Mouse (Mus musculus) intestine, embryonic 16.5 days (tissue): ENCODE measurements at regions not wholly inside any gene's neighbourhood (a gene's known extent, or its start where the extent isn't known, plus 50 kb on each side); places are given as distances from the start of the nearest gene placed in this dataset.

ENCODE experiments used
- ATAC-seq: fragments of 200-750 bp; cut with Nextera tagmentation; 2 replicates; pipeline ENCODE4 v1.8.0; 2017; ENCODE audit warnings: moderate TSS enrichment, moderate library complexity
- H3K27ac ChIP-seq: fragments of 300-500 bp; sonication (generic); 2 replicates; pipeline ENCODE4 v1.5.1; 2014; ENCODE audit warnings: mild to moderate bottlenecking, low read length
- H3K27me3 ChIP-seq: fragments of 300-500 bp; sonication (generic); replicated peaks from 2 replicates; pipeline ENCODE4 v1.6.1; 2014; ENCODE audit warnings: low read length, control low read depth, mixed read lengths; ENCODE audit not compliant: control insufficient read depth, insufficient read depth
- H3K36me3 ChIP-seq: fragments of 300-500 bp; sonication (generic); 2 replicates; pipeline ENCODE4 v1.6.1; 2014; ENCODE audit warnings: low read length, control low read depth; ENCODE audit not compliant: control insufficient read depth, insufficient read depth
- H3K4me1 ChIP-seq: fragments of 300-500 bp; sonication (generic); 2 replicates; pipeline ENCODE4 v1.6.1; 2014; ENCODE audit warnings: low read length, control low read depth, mixed read lengths; ENCODE audit not compliant: control insufficient read depth, insufficient read depth
- H3K4me2 ChIP-seq: fragments of 300-500 bp; sonication (generic); 2 replicates; pipeline ENCODE4 v1.6.1; 2014; ENCODE audit warnings: low read depth, low read length, control low read depth
- H3K4me3 ChIP-seq: fragments of 300-500 bp; sonication (generic); 2 replicates; pipeline ENCODE4 v1.5.1; 2014; ENCODE audit warnings: mild to moderate bottlenecking, low read length
- H3K9ac ChIP-seq: fragments of 300-500 bp; sonication (generic); 2 replicates; pipeline ENCODE4 v1.6.1; 2014; ENCODE audit warnings: low read depth, low read length
- H3K9me3 ChIP-seq: fragments of 300-500 bp; sonication (generic); 2 replicates; pipeline ENCODE4 v1.6.1; 2016; ENCODE audit warnings: low read length, control low read depth; ENCODE audit not compliant: control insufficient read depth
- WGBS: fragments of 180-500 bp; shearing (Covaris S2); extraction: QIAGEN DNeasy Blood & Tissue Kit; methylation state at CpG from one replicate; pipeline ENCODE4 v1.1.7; 2014; 5-methylcytosine and 5-hydroxymethylcytosine counted together

DNA sequence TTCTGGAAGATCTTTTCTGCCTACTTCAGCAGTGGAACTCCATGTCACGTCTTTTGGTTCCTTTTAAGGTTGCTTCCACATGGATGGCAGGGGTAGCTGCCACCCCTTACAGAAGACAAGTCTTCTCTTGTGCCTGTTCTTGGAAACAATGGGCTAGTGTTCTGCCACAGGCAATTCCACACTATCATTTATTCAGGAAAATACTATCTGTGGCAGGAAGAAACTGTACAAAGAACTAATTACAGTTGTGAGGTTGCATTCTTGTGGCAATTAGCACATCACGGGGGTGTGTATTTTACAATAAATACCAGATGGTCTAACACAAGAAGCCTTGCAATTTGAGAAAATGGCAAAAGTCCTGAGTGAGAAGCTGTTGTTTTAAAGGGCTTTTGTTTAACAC lies 489.8 kb downstream of the Ccdc50 start:
- WGBS, result 55% methylated on average over 2 of the region's 2 CpGs
- H3K36me3 ChIP-seq, result no peaks in the 10 kb centered on the region
- no peak overlapping the region for H3K9ac ChIP-seq
- H3K4me1 ChIP-seq, result no peaks in the 10 kb centered on the region
- H3K9me3 ChIP-seq, result no peaks in the 10 kb centered on the region
- H3K27me3 ChIP-seq, result no peaks in the 10 kb centered on the region
- H3K27ac ChIP-seq, result no peak overlapping the region
- no peak for ATAC-seq
- no peak overlapping the region for H3K4me3 ChIP-seq
- no peak overlapping the region for H3K4me2 ChIP-seq

DNA sequence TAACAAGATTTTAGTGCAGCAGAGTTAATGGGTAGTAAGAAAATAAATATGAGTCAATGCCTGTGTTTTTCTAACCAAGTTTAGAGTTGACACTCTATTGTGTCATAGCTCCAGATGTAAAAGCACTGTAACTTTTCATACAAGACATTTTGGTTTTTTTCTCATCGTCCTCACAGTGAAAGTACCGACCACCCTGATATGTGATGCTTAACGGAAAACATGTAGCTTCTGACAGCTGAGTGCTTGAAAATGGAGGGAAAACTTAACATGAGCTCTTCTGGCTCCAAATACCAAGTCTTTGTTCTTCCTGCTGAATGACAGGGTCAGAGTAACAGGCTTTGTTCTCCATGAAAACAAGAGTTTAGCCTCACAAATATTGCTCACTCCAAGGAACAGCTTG lies 490.3 kb downstream of the Ccdc50 start:
- 56% methylated on average over 3 of the region's 3 CpGs for WGBS
- Histone ChIP-seq H3K4me3 (no peak overlapping the region), H3K27me3 (no peaks in the 10 kb centered on the region), H3K9ac (no peak overlapping the region), H3K36me3 (no peaks in the 10 kb centered on the region), H3K9me3 (no peaks in the 10 kb centered on the region), H3K4me2 (no peak overlapping the region), H3K4me1 (no peaks in the 10 kb centered on the region), H3K27ac (no peak overlapping the region)
- no peak for ATAC-seq

DNA sequence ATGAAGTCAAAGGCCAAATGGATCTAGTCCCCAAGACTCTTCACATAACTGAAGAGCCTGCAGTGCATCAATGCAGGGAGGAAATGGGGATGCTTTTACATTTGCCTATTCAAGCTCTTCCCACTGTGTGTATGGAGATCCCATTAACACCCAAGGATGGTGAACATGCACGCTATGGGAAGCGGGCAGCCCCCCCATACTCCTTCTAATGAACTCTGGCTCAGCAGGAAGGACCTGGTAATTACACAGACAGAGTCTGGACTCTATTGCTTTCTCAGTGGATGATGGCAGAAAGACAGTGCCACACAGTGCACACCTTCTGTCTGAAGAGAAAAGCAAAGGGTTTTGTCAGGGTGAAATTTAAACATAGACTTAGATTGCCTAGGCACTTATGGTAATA lies 495.7 kb downstream of the Ccdc50 start:
- H3K9ac ChIP-seq, result no peak overlapping the region
- 52% methylated on average over 2 of the region's 2 CpGs for WGBS
- ATAC-seq, result no peak
- no peaks in the 10 kb centered on the region for H3K27me3 ChIP-seq
- no peaks in the 10 kb centered on the region for H3K4me1 ChIP-seq
- H3K36me3 ChIP-seq, result no peaks in the 10 kb centered on the region
- H3K9me3 ChIP-seq, result no peaks in the 10 kb centered on the region
- H3K27ac ChIP-seq, result no peak overlapping the region
- no peak overlapping the region for H3K4me2 ChIP-seq
- no peak overlapping the region for H3K4me3 ChIP-seq

DNA sequence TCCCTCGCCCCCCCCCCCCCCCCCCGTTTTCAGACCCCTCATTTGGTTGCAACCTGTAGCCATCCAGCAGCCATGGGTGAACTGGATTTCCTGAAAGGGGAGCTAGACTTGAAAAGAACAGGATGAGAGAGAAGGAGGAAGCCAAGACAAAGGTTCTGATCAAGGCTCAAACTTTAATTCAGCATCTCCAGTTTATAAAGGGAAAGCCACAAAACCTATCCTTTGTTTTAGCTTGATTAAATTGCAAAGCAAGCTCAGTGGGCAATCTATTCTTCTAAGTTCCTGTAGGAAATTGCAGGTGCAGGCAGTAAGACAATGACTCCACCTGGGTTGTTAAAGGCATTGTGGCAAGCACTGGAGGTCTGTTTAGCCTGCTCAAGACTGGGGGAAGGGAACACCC lies 517.4 kb downstream of the Ccdc50 start:
- WGBS, result 8% methylated on average over 2 of the region's 2 CpGs
- ATAC-seq, result no peak
- Histone ChIP-seq H3K4me2 (no peak overlapping the region), H3K27me3 (no peaks in the 10 kb centered on the region), H3K4me1 (no peaks in the 10 kb centered on the region), H3K36me3 (no peaks in the 10 kb centered on the region), H3K9ac (no peak overlapping the region), H3K27ac (no peak overlapping the region), H3K4me3 (no peak overlapping the region), H3K9me3 (no peaks in the 10 kb centered on the region)

DNA sequence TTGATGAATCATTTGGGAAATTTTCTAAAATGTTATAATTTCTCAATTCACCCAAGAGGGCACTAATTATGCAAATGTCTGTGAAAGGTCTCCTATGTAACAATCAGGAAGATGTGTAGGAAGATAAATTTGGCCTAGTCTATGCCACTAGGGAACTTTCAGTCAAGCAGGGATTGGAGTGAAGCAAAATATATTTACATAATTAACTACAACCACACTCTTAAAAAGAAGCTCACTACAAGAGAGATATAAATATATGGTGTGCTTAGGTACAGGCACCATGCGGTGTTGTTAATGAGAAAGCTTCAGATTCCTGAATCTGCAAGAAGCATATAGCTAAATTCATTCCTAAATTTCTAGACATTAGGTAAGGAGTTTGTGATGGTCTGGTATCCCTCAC lies 526.8 kb downstream of the Ccdc50 start:
- WGBS, result 88% methylated on average over 1 of the region's 1 CpGs
- H3K9ac ChIP-seq, result no peak overlapping the region
- H3K4me3 ChIP-seq, result no peak overlapping the region
- H3K4me1 ChIP-seq, result no peaks in the 10 kb centered on the region
- H3K9me3 ChIP-seq, result no peaks in the 10 kb centered on the region
- no peak overlapping the region for H3K4me2 ChIP-seq
- no peaks in the 10 kb centered on the region for H3K27me3 ChIP-seq
- no peak overlapping the region for H3K27ac ChIP-seq
- no peak for ATAC-seq
- H3K36me3 ChIP-seq, result no peaks in the 10 kb centered on the region

DNA sequence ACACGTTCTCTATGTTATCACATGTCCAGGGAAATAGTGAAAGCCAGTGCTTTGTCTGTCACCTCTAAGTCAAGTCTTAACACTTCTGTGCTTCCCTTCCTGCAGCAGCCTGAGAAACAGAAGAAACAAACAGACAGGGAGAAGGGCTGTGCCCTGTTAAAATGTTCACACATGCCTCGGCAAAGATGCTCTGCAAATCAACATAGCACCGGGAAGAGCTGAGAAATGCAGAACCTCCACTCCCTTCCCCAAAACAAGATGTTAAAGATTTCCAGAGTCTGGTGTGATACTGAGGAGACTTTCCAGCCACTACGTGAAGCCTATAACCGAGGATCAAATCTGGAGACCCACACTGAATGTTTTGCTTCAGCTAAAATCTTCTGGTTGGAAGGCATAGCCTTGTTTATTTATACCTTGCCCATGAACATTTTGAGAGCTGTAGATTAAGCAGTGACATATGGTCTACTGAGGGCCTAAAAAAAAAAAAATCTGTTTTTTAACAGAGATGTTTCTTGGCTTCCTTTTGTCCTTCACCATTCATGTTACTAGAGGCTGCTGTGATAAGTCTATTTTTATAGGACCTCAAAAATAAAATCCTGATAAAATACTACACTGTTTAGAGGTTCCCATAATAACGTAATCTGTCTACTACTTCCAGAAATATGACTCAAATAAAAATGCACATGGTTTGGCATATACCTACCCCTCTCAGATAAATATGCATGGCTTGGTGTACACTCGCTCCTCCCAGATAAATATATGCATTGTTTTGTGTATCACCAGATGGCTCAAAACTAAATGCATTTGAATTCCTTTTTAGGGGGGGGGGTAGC lies 537.1 kb downstream of the Ccdc50 start:
- no peak for ATAC-seq
- Histone ChIP-seq H3K9me3 (no peaks in the 10 kb centered on the region), H3K4me1 (no peaks in the 10 kb centered on the region), H3K27ac (no peak overlapping the region), H3K4me3 (no peak overlapping the region), H3K9ac (no peak overlapping the region), H3K4me2 (no peak overlapping the region), H3K36me3 (no peaks in the 10 kb centered on the region), H3K27me3 (no peaks in the 10 kb centered on the region)
- 36% methylated on average over 7 of the region's 7 CpGs for WGBS

DNA sequence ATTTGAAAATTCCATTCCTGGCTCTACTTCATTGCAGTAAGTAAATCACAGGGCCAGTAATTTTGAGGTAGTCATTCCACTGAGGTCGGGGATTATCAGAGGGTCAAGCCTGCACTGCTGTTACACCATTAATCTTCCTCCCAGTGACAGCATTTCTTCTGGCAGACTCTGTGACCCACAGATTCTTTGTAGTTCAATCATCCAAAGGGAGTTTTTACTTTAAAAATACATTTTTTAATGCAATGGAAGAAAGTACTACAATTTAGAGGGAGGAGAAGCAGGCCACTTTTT lies 537.6 kb downstream of the Ccdc50 start:
- H3K27me3 ChIP-seq, result no peaks in the 10 kb centered on the region
- no peak overlapping the region for H3K4me3 ChIP-seq
- H3K27ac ChIP-seq, result no peak overlapping the region
- no peak overlapping the region for H3K9ac ChIP-seq
- no peaks in the 10 kb centered on the region for H3K36me3 ChIP-seq
- ATAC-seq, result no peak
- no peaks in the 10 kb centered on the region for H3K4me1 ChIP-seq
- no peak overlapping the region for H3K4me2 ChIP-seq
- H3K9me3 ChIP-seq, result no peaks in the 10 kb centered on the region
- WGBS, result 6% methylated on average over 1 of the region's 1 CpGs

DNA sequence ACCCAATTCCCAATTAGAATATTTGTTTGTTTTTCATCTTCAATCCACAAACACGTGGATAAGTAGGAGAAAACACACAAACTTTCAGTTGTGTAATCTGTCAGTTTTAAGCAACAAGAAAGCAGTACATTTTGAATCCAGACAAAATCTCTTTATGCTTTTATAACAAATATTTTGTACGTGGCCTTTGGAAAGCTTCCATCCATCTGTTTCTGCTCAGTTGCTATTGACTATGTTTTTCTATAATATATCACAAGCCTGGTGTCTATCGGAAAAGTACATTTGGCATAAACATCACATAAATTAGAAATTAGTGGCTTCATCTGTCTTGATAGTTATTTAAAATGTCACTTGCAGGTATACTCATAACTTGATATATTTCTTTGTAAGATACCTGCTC lies 560.6 kb downstream of the Ccdc50 start:
- Histone ChIP-seq H3K9ac (no peak overlapping the region), H3K27ac (no peak overlapping the region), H3K9me3 (no peaks in the 10 kb centered on the region), H3K36me3 (no peaks in the 10 kb centered on the region), H3K4me2 (no peak overlapping the region), H3K4me1 (no peaks in the 10 kb centered on the region), H3K27me3 (no peaks in the 10 kb centered on the region), H3K4me3 (no peak overlapping the region)
- 58% methylated on average over 3 of the region's 3 CpGs for WGBS
- no peak for ATAC-seq

DNA sequence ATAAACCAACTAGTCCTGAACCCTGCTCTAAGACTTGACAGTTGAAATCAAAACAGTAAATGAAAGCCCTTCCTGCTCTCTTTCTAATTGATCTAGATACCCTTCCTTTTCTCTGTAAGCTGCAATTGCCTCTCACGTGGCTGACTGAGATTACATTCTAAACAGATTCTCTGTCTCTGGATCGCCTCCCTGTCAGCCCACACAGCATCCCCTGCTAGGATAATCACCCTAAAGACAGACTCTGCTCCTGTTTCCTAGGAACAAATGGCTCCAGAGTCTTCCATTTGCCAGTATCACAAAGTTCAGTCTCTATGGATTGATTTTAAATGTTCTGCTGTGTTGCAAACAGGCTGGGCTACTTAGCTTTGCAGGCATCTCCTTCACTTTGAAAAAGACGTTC lies 561.1 kb downstream of the Ccdc50 start:
- Histone ChIP-seq H3K4me3 (no peak overlapping the region), H3K4me2 (no peak overlapping the region), H3K27ac (no peak overlapping the region), H3K4me1 (no peaks in the 10 kb centered on the region), H3K9me3 (no peaks in the 10 kb centered on the region), H3K27me3 (no peaks in the 10 kb centered on the region), H3K9ac (no peak overlapping the region), H3K36me3 (no peaks in the 10 kb centered on the region)
- no peak for ATAC-seq
- 27% methylated on average over 3 of the region's 3 CpGs for WGBS

DNA sequence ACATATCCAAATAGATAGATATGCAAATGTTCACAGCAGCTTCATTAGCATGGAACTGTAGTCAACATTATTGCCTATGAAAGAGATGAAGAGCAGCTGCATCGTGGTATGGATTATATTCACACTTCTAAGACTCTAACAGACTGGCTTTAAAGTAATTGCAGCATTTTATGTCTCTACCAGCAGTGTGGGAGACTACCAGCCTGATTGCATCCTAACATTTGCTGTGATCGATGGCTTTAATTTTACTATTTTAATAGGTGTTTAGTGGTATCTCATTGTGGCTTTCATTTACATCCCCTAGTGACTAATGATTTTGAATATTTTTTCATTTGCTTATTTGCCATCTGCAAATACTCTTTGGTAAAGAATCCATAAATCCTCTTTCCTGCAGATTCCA lies 574.1 kb downstream of the Ccdc50 start:
- ATAC-seq, result no peak
- no peaks in the 10 kb centered on the region for H3K9me3 ChIP-seq
- H3K36me3 ChIP-seq, result no peaks in the 10 kb centered on the region
- H3K27me3 ChIP-seq, result no peaks in the 10 kb centered on the region
- no peak overlapping the region for H3K27ac ChIP-seq
- H3K4me2 ChIP-seq, result no peak overlapping the region
- H3K4me3 ChIP-seq, result no peak overlapping the region
- 74% methylated on average over 2 of the region's 2 CpGs for WGBS
- no peaks in the 10 kb centered on the region for H3K4me1 ChIP-seq
- H3K9ac ChIP-seq, result no peak overlapping the region
